Mouse (Mus musculus) ES-E14 (cell line): ENCODE results near the gene Car10.

Experiments used
- MAFK ChIP-seq: IDR thresholded peaks from 2 replicates; pipeline ENCODE4 v1.6.1; 2014; ENCODE audit warnings: mild to moderate bottlenecking, low read depth, low read length, inconsistent platforms; ENCODE audit not compliant: insufficient read depth
- ZC3H11A ChIP-seq: IDR thresholded peaks from 2 replicates; pipeline ENCODE4 v1.6.1; 2012; ENCODE audit warnings: low read depth, mild to moderate bottlenecking, inconsistent platforms, low read length, borderline replicate concordance

GRCm38 (mm10) chr11:93531029-93531680 is 433.3 kb downstream of the Car10 start:
- TF ChIP-seq MAFK = no peak
- TF ChIP-seq ZC3H11A = no peak
